ENCODE assay signal across 8 mouse cellular contexts in the genomic region with DNA sequence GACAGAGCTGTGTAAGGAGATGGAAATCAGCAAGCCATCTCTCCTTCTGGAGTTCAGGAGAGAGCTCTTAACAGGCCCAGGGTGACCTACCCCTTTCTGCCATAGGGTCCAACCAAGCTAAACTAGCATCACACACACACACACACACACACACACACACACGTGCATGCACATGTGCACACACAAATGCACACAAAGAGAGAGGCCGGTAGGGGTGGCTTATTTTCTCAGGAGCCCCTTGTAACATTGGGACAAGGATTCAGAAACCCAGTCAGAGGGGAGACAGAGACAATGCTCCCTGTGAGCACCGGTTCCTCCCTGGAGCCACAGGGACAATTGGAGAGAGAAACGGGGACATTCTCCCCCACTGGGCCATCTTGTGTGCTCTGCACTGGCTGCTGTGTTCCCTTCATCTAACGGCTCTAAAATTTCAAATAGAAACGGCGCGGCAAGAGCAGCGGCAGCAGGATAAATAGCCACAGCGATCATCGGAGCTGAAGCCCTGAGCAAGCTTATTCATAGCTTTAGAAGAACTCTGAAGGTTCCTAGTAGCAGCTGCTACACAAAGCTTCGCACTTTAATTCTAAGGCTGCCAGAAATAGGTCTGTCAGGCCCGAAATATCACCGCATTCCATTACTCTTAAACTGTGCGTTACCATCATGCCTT. TPM values are rescaled to one million over a fixed set of nuclear protein-coding genes. Genes with fewer than 3 reads are reported as not detected.
DNase-seq lines count a peak whose midpoint lies in the region; ATAC-seq and TF ChIP-seq lines count a peak whose summit lies in the region.

No protein-coding gene starts in this region.

- no peak for TF ChIP-seq CTCF in forebrain, postnatal 0 days (IDR thresholded peaks at IDR 0.05; ENCODE audit: low read depth)

- DNase-seq in kidney, postnatal 14 days = no peak
- peak; percentile 34 for DNase-seq in embryo, embryonic 10 days (ENCODE audit: low spot score)
- DNase-seq in forebrain, postnatal 0 days = no peak
- no peak for DNase-seq in Muller cell, postnatal 12 days (ENCODE audit: inconsistent ontology term)
- DNase-seq in ovary, postnatal 10 days (ENCODE audit: low spot score) = no peak

- H3K4me1 ChIP-seq in kidney, embryonic 15.5 days = peaks cover 30% of the 10 kb centered on the region
- peaks cover 15% of the 10 kb centered on the region for H3K4me1 ChIP-seq in forebrain, postnatal 0 days (ENCODE audit: insufficient read depth)
- peaks cover 18% of the 10 kb centered on the region for H3K4me1 ChIP-seq in midbrain, embryonic 16.5 days (ENCODE audit: control insufficient read depth, insufficient read depth, low read length)

- peak overlapping the region; percentile 69 for H3K27ac ChIP-seq in kidney, embryonic 15.5 days
- peak overlapping the region; percentile 88 for H3K27ac ChIP-seq in forebrain, postnatal 0 days (ENCODE audit: low read depth, low read length)
- peak overlapping the region; percentile 87 for H3K27ac ChIP-seq in midbrain, embryonic 16.5 days (ENCODE audit: low read length)

- peak overlapping the region; percentile 42 for H3K4me2 ChIP-seq in kidney, embryonic 15.5 days
- peak overlapping the region; percentile 32 for H3K4me2 ChIP-seq in forebrain, postnatal 0 days (ENCODE audit: low read depth)
- peak overlapping the region; percentile 41 for H3K4me2 ChIP-seq in midbrain, embryonic 16.5 days (ENCODE audit: low read length)

- 18% methylated on average over 15 of the region's 15 CpGs for WGBS in kidney, embryonic 15.5 days
- WGBS in forebrain, postnatal 0 days = 3% methylated on average over 15 of the region's 15 CpGs
- WGBS in midbrain, embryonic 16.5 days = 2% methylated on average over 15 of the region's 15 CpGs

- no peaks in the 10 kb centered on the region for H3K9me3 ChIP-seq in kidney, embryonic 15.5 days (replicated peaks)
- no peaks in the 10 kb centered on the region for H3K9me3 ChIP-seq in forebrain, postnatal 0 days (ENCODE audit: low read length)
- no peaks in the 10 kb centered on the region for H3K9me3 ChIP-seq in midbrain, embryonic 16.5 days (replicated peaks; ENCODE audit: control insufficient read depth, low read length, poor library complexity, severe bottlenecking)

- no peaks in the 10 kb centered on the region for H3K27me3 ChIP-seq in kidney, embryonic 15.5 days
- H3K27me3 ChIP-seq in forebrain, postnatal 0 days (ENCODE audit: insufficient read depth, low read length) = no peaks in the 10 kb centered on the region
- no peaks in the 10 kb centered on the region for H3K27me3 ChIP-seq in midbrain, embryonic 16.5 days (ENCODE audit: control insufficient read depth, insufficient read depth, low read depth, low read length)

- H3K36me3 ChIP-seq in kidney, embryonic 15.5 days = no peaks in the 10 kb centered on the region
- no peaks in the 10 kb centered on the region for H3K36me3 ChIP-seq in forebrain, postnatal 0 days (ENCODE audit: insufficient read depth)
- no peaks in the 10 kb centered on the region for H3K36me3 ChIP-seq in midbrain, embryonic 16.5 days (ENCODE audit: control insufficient read depth, insufficient read depth, low read length)

- no peak overlapping the region for H3K9ac ChIP-seq in kidney, embryonic 15.5 days
- H3K9ac ChIP-seq in forebrain, postnatal 0 days = peak overlapping the region; percentile 26
- H3K9ac ChIP-seq in midbrain, embryonic 16.5 days (ENCODE audit: low read depth, low read length) = peak overlapping the region; percentile 57

- no peak for ATAC-seq in kidney, embryonic 15.5 days (replicated peaks; ENCODE audit: low FRiP score)
- no peak for ATAC-seq in forebrain, postnatal 0 days
- ATAC-seq in midbrain, embryonic 16.5 days = peak; percentile 34
- no peak for ATAC-seq in CD4-positive, CD25-positive, alpha-beta regulatory T cell, adult 4 months

- H3K4me3 ChIP-seq in kidney, embryonic 15.5 days (replicated peaks) = no peak overlapping the region
- no peak overlapping the region for H3K4me3 ChIP-seq in forebrain, postnatal 0 days (ENCODE audit: low read depth, low read length)
- H3K4me3 ChIP-seq in midbrain, embryonic 16.5 days (ENCODE audit: low read depth, low read length) = peak overlapping the region; percentile 11; the same call in 1 of the 2 replicates

RNA-seq across cellular contexts. Expression of a gene that starts 21.7 kb away (rescaled TPM):
- 67.5 and 73.2 TPM in 2 replicates for polyA plus RNA-seq in kidney, embryonic 15.5 days (2015; fragmentation: Nextera tagmentation; extraction: Ambion mirVana)
- total RNA-seq in forebrain, postnatal 0 days (2014; rRNA removed) = 45.9 and 56.0 TPM in 2 replicates
- polyA plus RNA-seq in forebrain, postnatal 0 days (2015; fragmentation: Nextera tagmentation; extraction: Ambion mirVana) = 12.8 and 14.4 TPM in 2 replicates
- polyA plus RNA-seq in midbrain, embryonic 16.5 days (2015; fragmentation: Nextera tagmentation; extraction: Ambion mirVana) = 12.0 and 13.5 TPM in 2 replicates
- polyA plus RNA-seq in CD4-positive, CD25-positive, alpha-beta regulatory T cell, adult 4 months (2017; shearing (Covaris generic)) = 10 to 100 TPM; 35.4 to 37.8 TPM

RNA-seq across cellular contexts. Expression of a gene that starts 43.7 kb away (rescaled TPM):
- 0.10 and 0.36 TPM in 2 replicates for polyA plus RNA-seq in kidney, embryonic 15.5 days (2015; fragmentation: Nextera tagmentation; extraction: Ambion mirVana)
- total RNA-seq in forebrain, postnatal 0 days (2014; rRNA removed) = 0.08 and 0.67 TPM in 2 replicates
- 0.18 and 0.24 TPM in 2 replicates for polyA plus RNA-seq in forebrain, postnatal 0 days (2015; fragmentation: Nextera tagmentation; extraction: Ambion mirVana)
- 1.7 and 2.8 TPM in 2 replicates for polyA plus RNA-seq in midbrain, embryonic 16.5 days (2015; fragmentation: Nextera tagmentation; extraction: Ambion mirVana)
- under 1 TPM; 0.11 to 0.20 TPM for polyA plus RNA-seq in CD4-positive, CD25-positive, alpha-beta regulatory T cell, adult 4 months (2017; shearing (Covaris generic))

RNA-seq across cellular contexts. Expression of a gene that starts 55.7 kb away (rescaled TPM):
- 18.3 and 19.5 TPM in 2 replicates for polyA plus RNA-seq in kidney, embryonic 15.5 days (2015; fragmentation: Nextera tagmentation; extraction: Ambion mirVana)
- total RNA-seq in forebrain, postnatal 0 days (2014; rRNA removed) = 11.8 and 13.7 TPM in 2 replicates
- 14.6 and 16.7 TPM in 2 replicates for polyA plus RNA-seq in forebrain, postnatal 0 days (2015; fragmentation: Nextera tagmentation; extraction: Ambion mirVana)
- 13.4 and 15.6 TPM in 2 replicates for polyA plus RNA-seq in midbrain, embryonic 16.5 days (2015; fragmentation: Nextera tagmentation; extraction: Ambion mirVana)
- polyA plus RNA-seq in CD4-positive, CD25-positive, alpha-beta regulatory T cell, adult 4 months (2017; shearing (Covaris generic)) = 1 to 10 TPM; 2.7 to 6.1 TPM
